Mouse (Mus musculus) urinary bladder, adult 2 months (tissue): Measurements from ENCODE around the gene Glrp1. TPM values are rescaled to one million over a fixed set of nuclear protein-coding genes. Genes with fewer than 3 reads are reported as not detected.

Experiments
- DNase-seq: peaks from one replicate; pipeline ENCODE4 v3.0.0; 2022; ENCODE audit warnings: low spot score
- polyA plus RNA-seq: library from polyadenylated mRNA; depleted of rRNA; stranded (reverse); fragments of >200 nt; gene quantifications from 2 replicates; pipeline ENCODE4 v1.2.3, GENCODE M21; 2012

The Glrp1 gene
- polyA plus RNA-seq, 1 experiment: not detected

DNA sequence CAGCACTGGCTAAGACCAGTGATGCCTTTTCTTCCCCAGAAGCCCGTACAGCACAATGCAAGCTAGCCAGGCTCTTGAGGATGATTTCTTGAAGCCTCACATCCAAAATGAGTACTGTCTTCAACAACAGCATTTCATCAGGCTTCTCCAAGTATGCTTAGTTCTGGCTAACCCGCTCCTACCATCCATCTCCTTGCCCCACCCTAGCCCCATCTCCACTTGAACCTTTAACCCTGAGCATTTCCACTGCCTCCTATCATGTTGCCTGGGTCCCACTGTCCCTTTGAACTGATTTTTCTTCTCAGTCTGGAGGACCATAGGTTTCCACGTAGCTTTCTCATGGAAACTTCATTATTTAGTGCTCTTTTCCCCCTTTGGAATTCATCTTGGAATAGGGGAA lies 17.5 kb downstream of the Glrp1 start:
- no peak for DNase-seq

DNA sequence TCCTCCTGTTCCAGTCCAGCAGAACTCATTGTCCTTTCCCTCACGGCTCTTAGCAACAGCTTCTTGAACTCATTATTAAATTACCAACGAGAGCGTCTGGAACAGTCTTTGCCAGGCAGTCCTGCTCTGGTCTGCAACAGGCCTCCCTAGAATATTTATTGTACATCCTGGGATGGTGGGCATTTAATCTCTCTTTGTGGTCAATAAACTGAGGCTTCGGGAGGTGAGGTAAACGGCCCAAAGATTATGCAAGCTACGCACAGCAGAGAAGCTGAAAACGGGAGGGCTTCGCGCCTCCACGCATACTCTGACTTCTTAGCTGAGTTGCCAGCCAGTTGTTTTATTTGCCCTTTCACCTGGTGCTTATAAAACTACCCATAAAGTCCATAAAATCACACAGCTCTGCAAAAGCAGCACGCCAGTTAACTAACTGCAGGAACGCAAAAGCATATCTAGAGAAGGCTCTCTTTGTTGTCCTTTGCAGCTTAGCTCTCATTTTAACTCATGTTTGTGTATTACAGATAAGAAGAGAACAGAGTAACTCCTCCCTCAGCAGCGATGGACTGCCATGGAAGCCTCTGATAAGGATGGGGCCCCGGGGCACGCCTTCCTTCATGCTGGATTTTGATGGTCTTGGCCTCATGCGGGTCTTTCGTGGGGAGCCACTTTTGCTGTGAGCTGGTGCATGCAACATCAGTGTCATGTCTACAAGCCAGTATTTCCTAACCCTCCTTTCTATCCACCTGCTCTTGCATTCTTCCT lies 18.1 kb downstream of the Glrp1 start:
- no peak for DNase-seq

DNA sequence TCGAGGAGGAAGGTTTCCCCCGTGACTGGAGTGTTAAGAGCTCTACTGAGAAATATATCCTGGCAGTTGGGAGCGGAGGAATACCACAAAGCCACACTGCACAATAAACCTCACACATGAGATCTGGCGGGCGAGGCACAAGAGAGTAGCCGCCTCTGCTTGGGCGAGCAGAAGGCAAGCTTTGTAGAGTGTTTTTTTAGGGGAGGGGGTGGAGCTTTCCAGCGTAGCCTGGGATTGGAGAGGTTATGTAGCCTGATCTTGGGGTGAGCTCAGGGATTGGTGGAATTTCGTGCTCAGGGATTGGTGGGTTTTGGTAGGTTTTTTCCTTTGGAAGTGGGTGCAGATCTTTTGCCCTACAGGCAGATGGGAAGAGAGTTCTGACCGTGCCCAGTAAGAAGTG lies 19.7 kb downstream of the Glrp1 start:
- DNase-seq: no peak

DNA sequence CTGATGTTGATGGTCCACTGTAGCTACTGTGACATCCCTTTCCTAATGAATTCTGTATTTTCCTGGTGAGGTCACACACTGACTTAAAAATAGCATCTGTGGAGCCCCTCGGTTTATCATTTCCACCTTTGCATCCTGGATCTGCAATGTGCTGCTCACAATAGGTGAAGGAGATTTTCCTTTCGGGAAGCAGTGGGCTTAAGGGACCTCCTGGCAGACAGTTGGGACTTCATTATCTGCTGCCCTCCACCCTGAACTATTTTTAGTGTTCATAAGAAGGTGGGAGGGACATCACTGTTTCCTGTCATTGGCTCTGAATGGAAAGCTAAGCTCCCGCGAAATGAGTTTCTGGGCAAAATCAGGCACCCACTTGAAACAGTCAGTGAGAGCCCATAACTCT lies 20.9 kb downstream of the Glrp1 start:
- DNase-seq: no peak

- no peak for DNase-seq
Observed at GRCm38 (mm10) chr1:88486336-88486735, 23.5 kb downstream of the Glrp1 start.

DNA sequence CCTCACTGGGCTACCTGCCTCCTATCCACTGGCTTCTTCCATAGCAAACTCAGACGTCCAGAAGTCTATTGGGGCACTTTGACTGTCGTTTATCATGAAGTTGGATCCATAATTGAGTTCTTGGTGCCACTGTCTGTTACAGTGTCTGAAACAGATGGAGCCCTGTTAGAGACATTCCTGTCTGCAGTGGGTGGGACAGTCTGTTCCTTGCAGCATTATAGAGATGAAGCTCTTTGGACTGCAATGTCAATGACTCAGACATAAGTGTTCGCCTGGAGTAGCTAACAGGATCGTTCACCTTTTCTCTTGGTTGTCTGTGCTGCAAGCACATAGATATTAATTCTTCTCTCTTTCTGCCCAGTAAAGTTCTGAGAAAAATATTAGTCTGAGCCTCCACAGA lies 25.8 kb downstream of the Glrp1 start:
- DNase-seq: no peak

DNA sequence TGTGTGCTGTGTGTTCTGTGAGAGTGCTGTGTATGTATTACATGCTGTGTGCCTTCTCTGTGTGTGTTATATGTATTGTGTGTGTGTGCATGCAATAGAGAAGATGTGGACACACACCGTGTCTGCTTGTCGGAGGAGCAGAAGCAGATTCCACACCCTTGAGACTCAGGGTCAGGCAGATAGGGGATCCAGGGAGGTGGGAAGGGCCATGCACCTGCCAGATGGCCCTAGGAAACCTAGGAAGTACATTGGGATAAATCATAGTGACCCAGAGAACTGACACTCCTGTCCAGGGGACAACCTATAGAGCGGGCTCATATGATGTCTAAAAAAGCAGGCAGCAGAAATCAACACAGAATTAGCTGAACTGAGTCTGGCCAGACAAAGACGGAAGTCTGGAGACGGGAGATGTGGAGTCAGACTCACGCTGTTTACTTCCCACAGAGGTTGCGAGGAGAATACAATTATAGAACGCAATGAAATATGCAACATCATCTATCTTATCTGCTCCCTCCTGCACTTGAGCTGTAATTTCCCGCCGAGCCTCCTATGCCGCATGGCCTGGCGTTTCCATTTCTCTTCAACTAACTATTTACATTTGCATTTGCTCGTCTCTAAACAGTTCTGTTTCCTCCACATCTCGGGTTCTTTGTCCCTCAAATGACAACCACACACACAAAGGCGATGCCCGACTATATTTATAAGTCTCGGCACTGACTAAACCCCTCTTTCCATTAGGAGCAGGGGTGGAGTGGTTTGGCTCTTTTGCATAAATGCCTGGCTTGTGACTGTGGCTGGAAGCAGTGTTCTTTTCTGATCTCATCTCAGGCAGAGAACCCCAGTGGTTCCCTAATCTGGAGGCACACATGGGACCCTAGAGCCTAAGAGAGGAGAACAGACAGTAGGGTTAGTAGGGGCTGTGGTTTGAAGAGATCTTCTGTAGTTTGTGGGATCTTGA lies 27.4 kb downstream of the Glrp1 start:
- DNase-seq: no peak

DNA sequence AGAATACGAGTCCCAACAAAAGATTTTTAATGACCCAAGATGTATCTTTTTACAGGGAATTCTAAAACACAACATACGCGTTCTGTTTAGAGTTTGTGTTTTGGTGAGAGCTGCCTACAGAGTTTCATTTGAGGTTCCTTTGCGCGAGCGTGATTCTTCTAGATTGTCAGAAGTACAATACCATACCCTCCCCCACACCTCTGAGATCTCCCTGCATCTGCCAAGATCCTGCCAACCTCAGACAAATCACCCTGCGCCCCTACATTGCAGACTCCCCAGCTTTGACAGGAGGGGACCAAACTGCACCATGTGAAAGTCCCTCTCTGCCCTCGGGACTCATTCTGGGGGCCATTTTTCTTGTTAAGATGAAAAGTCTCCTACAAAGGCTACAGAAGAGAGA lies 29.3 kb downstream of the Glrp1 start:
- DNase-seq: no peak

DNA sequence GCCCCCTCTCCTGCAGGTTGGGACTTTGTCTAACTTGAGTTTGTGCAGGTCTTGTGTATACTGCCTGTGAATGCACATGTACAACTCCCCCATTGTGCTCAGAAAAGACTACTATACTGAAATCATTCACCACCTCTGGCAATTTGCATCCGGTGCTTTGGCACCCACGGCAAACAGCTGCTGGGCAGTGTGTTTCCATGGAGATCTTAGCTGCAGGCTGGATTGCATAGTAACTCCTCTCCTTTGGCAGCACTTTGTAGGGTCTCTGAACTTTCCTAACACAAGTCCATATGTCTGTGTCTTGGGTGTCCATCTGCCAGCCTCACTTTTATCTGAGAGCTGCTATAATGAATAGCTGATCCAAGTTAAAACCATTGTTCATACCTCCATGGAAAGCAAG lies 31.7 kb downstream of the Glrp1 start:
- DNase-seq: no peak

DNA sequence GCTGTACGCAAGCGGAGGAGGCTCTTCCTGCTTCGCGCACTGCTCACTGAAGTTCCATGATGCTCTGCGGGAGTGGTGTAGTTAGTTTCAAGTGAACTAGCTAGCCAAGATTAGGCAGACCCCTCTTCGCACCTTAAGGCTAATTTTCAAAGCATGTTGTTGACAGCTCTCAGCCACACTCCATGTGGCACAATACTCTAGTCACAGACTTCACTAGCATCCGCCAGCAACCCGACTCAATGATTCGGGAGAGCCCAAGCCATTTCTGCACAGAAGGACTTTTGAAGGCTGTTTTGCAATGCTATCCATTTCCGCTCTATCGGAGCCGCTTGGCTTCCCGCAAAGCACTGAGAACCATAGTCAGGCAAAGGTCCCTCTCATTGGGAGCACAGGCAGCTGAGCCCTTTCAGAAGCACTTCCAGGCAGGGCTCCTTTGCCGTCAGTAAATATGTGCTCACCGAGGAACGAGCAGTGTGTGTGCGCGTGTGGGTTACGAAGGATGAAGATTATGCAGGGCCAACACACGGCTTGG lies 33.2 kb downstream of the Glrp1 start:
- DNase-seq: no peak

DNA sequence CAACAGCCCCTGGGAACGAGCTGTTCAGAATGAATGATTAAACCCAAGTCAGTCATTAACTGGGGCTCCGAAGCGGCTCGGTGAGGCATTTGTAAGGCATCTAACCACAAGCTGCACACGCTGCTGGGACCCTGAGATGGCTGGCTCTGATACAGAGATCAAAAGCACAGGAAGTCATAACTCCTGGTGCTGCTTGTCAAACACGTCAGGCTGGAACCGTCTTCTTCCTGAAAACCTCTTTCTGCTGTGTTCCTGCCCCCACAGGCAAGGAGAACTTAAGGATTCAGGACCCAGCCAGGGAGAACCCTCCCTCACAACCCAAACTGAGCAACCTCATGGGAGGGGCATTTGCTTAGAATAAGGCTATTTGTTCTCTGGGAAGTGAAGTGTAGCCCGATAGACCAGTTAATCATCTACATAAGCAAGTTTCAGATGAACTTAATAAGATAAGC lies 34.3 kb downstream of the Glrp1 start:
- DNase-seq: no peak

DNA sequence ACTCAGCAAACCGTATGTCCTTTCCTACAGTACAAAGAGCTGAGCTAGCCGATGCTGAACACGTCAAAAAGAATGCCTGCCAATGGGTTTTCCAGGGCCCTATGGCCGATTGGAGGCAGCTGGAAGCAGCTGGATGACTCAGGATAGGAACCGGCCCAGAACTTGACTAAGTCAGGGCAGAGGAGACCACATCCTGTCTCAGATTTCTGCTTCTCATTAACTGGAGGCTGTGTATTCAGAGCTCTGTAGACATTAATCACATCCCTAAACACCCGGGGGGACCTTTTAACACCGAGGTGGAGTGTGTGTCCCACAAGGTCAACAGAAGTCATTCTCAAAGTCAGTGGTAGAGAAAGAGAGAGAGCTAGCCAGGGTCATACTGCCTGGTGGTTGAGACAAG lies 35.3 kb downstream of the Glrp1 start:
- no peak for DNase-seq

- DNase-seq: no peak
Observed at GRCm38 (mm10) chr1:88473899-88474298, 36.0 kb downstream of the Glrp1 start.

DNA sequence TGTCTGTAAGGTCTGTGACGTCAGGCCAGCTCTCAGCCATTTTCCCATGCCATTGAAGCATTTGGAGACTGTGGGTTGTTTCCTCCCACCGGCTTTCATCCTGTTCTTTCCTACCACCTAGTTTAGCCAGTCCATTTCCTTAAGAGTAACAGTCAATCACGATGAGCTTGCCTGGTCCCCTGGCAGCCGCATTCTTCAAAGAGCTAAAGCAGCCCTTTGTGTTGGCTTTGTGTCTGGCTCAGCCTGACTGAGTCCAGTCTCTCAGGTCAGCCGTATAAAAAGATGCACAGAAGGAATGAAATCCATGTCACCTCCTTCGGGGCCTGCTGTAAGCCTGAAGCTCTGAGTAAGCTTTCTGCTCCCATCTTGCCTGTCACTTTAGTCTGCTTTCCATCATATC lies 37.6 kb downstream of the Glrp1 start:
- no peak for DNase-seq

DNA sequence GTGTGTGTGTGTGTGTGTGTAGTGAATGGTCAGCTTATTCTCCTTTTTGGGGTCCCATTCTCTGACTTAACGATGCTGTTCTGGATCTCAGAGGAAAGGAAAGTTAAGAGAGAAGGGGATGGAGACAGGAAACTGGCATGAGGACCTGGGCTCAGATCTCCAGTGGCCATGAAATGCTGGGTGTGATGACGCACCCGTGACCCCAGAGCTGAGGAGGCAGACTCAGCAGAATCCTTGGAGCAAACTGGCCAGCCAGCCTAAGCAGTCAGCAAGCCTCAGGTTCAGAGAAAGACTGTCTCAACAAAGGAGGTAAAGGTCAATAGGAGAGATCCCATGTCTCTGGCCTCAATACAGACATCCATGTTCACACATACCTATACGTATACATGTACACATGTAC lies 40.1 kb downstream of the Glrp1 start:
- DNase-seq: no peak

- DNase-seq: no peak
Observed at GRCm38 (mm10) chr1:88468335-88468734, 41.5 kb downstream of the Glrp1 start.

DNA sequence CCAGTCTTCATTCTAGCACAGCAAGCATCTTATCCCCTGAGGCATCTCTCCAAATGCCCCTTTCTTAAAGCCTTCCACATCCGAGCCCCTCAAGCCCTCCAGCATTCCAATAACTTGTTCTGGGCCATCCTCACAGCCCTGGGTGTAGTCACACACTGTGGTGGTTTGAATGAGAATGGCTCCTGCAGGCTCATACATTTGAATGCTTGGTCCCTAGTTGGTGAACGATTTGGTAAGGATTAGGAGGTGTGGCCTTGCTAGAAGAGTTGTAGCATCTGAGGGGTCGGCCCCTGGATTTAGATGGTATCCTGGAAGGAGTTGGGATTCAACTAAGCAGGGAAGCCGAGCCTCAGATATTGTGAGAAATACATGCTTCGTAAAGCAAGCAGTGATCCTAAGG lies 42.0 kb downstream of the Glrp1 start:
- DNase-seq: no peak

DNA sequence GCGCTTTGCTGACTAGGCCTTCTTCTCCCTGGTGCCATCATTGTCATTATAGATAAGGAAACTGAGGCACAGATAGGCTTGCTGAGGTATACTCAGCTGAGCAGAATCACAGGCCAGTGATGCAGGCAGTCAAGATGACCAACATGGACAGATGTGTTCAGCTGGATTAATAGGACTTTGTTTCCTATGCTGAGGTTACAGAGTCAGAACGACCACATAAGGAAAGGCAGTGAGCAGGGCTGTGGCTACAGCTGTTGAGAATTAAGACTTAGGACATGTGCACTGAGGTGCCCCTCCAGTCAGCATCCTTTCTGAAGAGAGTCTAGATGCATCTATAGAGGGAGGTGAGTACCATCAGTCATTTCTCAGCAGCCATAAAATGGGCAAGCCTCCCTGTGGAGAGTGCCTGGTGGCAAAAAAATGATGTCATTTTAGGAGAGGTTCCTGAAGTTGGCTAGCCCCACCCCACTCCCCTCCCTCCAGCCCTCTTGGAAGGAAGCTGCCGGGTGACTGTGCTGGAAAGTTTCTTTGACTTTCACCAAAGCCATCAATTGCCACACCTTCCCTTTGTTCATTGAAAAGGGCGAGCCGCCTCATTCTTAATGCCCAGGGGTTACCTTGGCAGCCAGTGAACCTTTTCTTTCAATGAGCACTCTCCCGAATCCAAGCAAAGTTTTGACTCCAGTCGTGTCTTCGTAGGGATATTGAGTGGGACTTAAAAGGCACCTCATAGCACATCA lies 43.4 kb downstream of the Glrp1 start:
- no peak for DNase-seq

DNA sequence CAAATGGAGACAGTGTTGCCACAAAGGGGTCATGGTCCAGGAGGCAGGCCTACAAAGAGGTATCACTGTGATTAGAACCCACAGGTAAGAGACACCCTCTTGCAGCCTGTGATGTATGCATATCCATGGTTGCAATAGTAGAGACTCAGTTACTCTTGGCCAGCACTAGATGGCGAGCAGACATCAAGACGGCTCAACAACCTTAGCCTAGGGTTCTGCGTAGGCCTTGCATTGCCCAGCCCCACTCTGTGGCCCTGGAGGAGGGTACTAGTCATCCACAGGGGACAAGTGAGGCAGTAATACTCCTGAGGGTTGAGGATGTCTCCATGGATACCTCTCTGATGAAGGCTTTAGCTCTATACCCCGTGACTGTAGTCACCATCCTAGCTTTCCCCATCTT lies 44.1 kb downstream of the Glrp1 start:
- no peak for DNase-seq

GRCm38 (mm10) chr1:88464109-88464905 lies 45.6 kb downstream of the Glrp1 start:
- no peak for DNase-seq

GRCm38 (mm10) chr1:88463241-88463640 lies 46.6 kb downstream of the Glrp1 start:
- no peak for DNase-seq
